Comparison of ENCODE assay signal across 9 mouse cellular contexts in the genomic region with DNA sequence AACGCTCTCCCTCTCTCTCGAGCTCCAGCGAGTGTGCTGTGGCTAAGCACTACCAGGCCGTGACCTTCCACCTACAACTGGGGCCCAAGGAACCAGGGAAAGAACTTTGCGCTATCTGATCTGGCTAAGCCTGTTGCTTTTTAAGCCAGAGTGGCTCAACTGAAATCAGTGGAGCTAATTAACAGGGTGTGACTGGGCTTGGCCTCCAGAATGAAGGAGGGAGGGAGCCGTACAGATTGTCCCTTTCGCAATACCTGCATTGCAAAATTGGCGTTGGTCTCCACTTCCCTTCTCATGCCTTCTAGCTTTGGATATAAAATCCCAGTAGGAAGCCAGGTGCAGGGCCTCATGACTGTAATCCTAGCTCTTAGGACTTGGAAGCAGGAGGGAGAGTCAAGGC. TPM values are rescaled to one million over a fixed set of nuclear protein-coding genes. Genes with fewer than 3 reads are reported as not detected.
A peak's percentile ranks its signal among the peaks of the same experiment; 100 is the strongest.
DNase-seq lines count a peak whose midpoint lies in the region; ATAC-seq and TF ChIP-seq lines count a peak whose summit lies in the region.
"Had no signal": no experiment of that assay in that cellular context is flagged by ENCODE, and none has a peak within 500 bp of the region (broad histone marks: within the 10 kb centered on the region; RNA-seq: fewer than 3 reads in every experiment).

No protein-coding gene starts in this region.

- WGBS in embryonic facial prominence, embryonic 14.5 days, result 62% methylated on average over 8 of the region's 8 CpGs
- WGBS in kidney, adult 2 months, result 42% methylated on average over 8 of the region's 8 CpGs
- WGBS in hindbrain, postnatal 0 days, result 81% methylated on average over 8 of the region's 8 CpGs
- 83% methylated on average over 8 of the region's 8 CpGs for WGBS in hindbrain, embryonic 16.5 days

- H3K79me2 ChIP-seq in C2C12 (ENCODE audit: control insufficient read depth, insufficient read depth), result no peaks in the 10 kb centered on the region

- H3K9ac ChIP-seq in embryonic facial prominence, embryonic 14.5 days (ENCODE audit: low read depth, low read length), result no peak overlapping the region
- no peak overlapping the region for H3K9ac ChIP-seq in hindbrain, postnatal 0 days (replicated peaks; ENCODE audit: low read length)
- H3K9ac ChIP-seq in hindbrain, embryonic 16.5 days (ENCODE audit: low read depth, low read length), result no peak overlapping the region
- H3K9ac ChIP-seq: forebrain, embryonic 13.5 days had no signal

- H3K4me1 ChIP-seq in embryonic facial prominence, embryonic 14.5 days (ENCODE audit: control insufficient read depth, insufficient read depth, low read length), result no peaks in the 10 kb centered on the region
- H3K4me1 ChIP-seq in kidney, adult 2 months (ENCODE audit: control insufficient read depth, insufficient read depth, low read length), result peaks cover 9% of the 10 kb centered on the region; the same call in 1 of the 2 replicates
- no peaks in the 10 kb centered on the region for H3K4me1 ChIP-seq in hindbrain, postnatal 0 days (ENCODE audit: insufficient read depth, low read length)
- no peaks in the 10 kb centered on the region for H3K4me1 ChIP-seq in hindbrain, embryonic 16.5 days (ENCODE audit: control insufficient read depth, insufficient read depth, low read depth, low read length)
- H3K4me1 ChIP-seq: forebrain, embryonic 13.5 days had no signal

- H3K79me3 ChIP-seq in C2C12 (ENCODE audit: low read depth), result no peaks in the 10 kb centered on the region

- no peak for TF ChIP-seq CTCF in C2C12 (IDR thresholded peaks at IDR 0.05; ENCODE audit: control insufficient read depth, insufficient read depth, insufficient read length)
- TF ChIP-seq CTCF in kidney, adult 2 months (conservative IDR thresholded peaks at IDR 0.05; ENCODE audit: insufficient read depth, insufficient read length, low read depth, low read length), result no peak
- TF ChIP-seq CTCF in hindbrain, postnatal 0 days (IDR thresholded peaks at IDR 0.05; ENCODE audit: low read depth), result no peak

- intact Hi-C loops in left cerebral cortex, postnatal 36 days (cut with DNase I), result no loop called here

- H3ac ChIP-seq in C2C12 (ENCODE audit: control insufficient read depth, insufficient read length, low read depth), result no peak overlapping the region

- H3K9me3 ChIP-seq in embryonic facial prominence, embryonic 14.5 days (ENCODE audit: control insufficient read depth, low read length), result no peaks in the 10 kb centered on the region
- no peaks in the 10 kb centered on the region for H3K9me3 ChIP-seq in hindbrain, postnatal 0 days (ENCODE audit: low read length)
- H3K9me3 ChIP-seq in hindbrain, embryonic 16.5 days (ENCODE audit: control insufficient read depth, low read length), result no peaks in the 10 kb centered on the region
- H3K9me3 ChIP-seq: forebrain, embryonic 13.5 days had no signal

- H3K27ac ChIP-seq in embryonic facial prominence, embryonic 14.5 days (replicated peaks; ENCODE audit: low read depth, low read length), result no peak overlapping the region
- H3K27ac ChIP-seq in kidney, adult 2 months (ENCODE audit: insufficient read depth, low read depth, low read length), result 0 out of 2 replicates have a peak overlapping the region, but pooled peaks have one; percentile 18
- no peak overlapping the region for H3K27ac ChIP-seq in hindbrain, postnatal 0 days
- no peak overlapping the region for H3K27ac ChIP-seq in hindbrain, embryonic 16.5 days (ENCODE audit: low read depth, low read length)
- H3K27ac ChIP-seq: forebrain, embryonic 13.5 days had no signal

- DNase-seq in embryonic facial prominence, embryonic 14.5 days (ENCODE audit: low spot score), result peak; percentile 52
- DNase-seq in kidney, adult 2 months, result peak; percentile 80
- peak; percentile 26 to 34 for DNase-seq in monocyte, adult 2 months (ENCODE audit: low read depth in 1 of 2, low spot score in 2 of 2)
- DNase-seq in hindbrain, postnatal 0 days (ENCODE audit: low spot score), result no peak
- DNase-seq in cerebellum, adult 11-12 months, result no peak
- DNase-seq in left cerebral cortex, postnatal 36 days (ENCODE audit: low spot score in 2 of 2), result no peak

- no peaks in the 10 kb centered on the region for H3K36me3 ChIP-seq in C2C12 (ENCODE audit: control insufficient read depth, insufficient read depth)
- H3K36me3 ChIP-seq in embryonic facial prominence, embryonic 14.5 days (ENCODE audit: control insufficient read depth, insufficient read depth, low read length), result no peaks in the 10 kb centered on the region
- H3K36me3 ChIP-seq in kidney, adult 2 months (ENCODE audit: control insufficient read depth, insufficient read depth, low read length), result no peaks in the 10 kb centered on the region
- H3K36me3 ChIP-seq in hindbrain, postnatal 0 days (ENCODE audit: insufficient read depth, low read length), result no peaks in the 10 kb centered on the region
- H3K36me3 ChIP-seq in hindbrain, embryonic 16.5 days (ENCODE audit: control insufficient read depth, insufficient read depth, low read length), result no peaks in the 10 kb centered on the region

- H3K4me2 ChIP-seq in embryonic facial prominence, embryonic 14.5 days (ENCODE audit: low read depth, low read length), result no peak overlapping the region
- H3K4me2 ChIP-seq in hindbrain, postnatal 0 days (ENCODE audit: low read depth, low read length), result no peak overlapping the region
- H3K4me2 ChIP-seq in hindbrain, embryonic 16.5 days (ENCODE audit: low read length), result no peak overlapping the region
- H3K4me2 ChIP-seq: forebrain, embryonic 13.5 days had no signal

- H3K4me3 ChIP-seq in C2C12 (ENCODE audit: insufficient read depth, poor library complexity, severe bottlenecking), result no peak overlapping the region
- H3K4me3 ChIP-seq in embryonic facial prominence, embryonic 14.5 days (ENCODE audit: low read depth, low read length), result no peak overlapping the region
- no peak overlapping the region for H3K4me3 ChIP-seq in kidney, adult 2 months (ENCODE audit: insufficient read depth, low read depth, low read length)
- H3K4me3 ChIP-seq in hindbrain, postnatal 0 days (ENCODE audit: low read length), result no peak overlapping the region
- H3K4me3 ChIP-seq in hindbrain, embryonic 16.5 days (ENCODE audit: low read length), result no peak overlapping the region
- H3K4me3 ChIP-seq: forebrain, embryonic 13.5 days had no signal

- TF ChIP-seq POLR2A in kidney, adult 2 months (IDR thresholded peaks at IDR 0.05; ENCODE audit: low read depth, low read length), result no peak

- peak; percentile 22; the same call in 1 of the 2 replicates for ATAC-seq in embryonic facial prominence, embryonic 14.5 days (ENCODE audit: low read depth)
- ATAC-seq in hindbrain, postnatal 0 days, result no peak
- ATAC-seq in hindbrain, embryonic 16.5 days, result no peak
- ATAC-seq: forebrain, embryonic 13.5 days had no signal

- H3K27me3 ChIP-seq in C2C12 (ENCODE audit: control insufficient read depth, insufficient read depth, insufficient read length), result no peaks in the 10 kb centered on the region
- no peaks in the 10 kb centered on the region for H3K27me3 ChIP-seq in embryonic facial prominence, embryonic 14.5 days (replicated peaks; ENCODE audit: control insufficient read depth, insufficient read depth, low read length)
- no peaks in the 10 kb centered on the region for H3K27me3 ChIP-seq in kidney, adult 2 months (replicated peaks; ENCODE audit: control insufficient read depth, insufficient read depth, low read length)
- H3K27me3 ChIP-seq in hindbrain, postnatal 0 days (ENCODE audit: insufficient read depth, low read length), result no peaks in the 10 kb centered on the region
- H3K27me3 ChIP-seq in hindbrain, embryonic 16.5 days (replicated peaks; ENCODE audit: control insufficient read depth, insufficient read depth, low read length), result no peaks in the 10 kb centered on the region
- H3K27me3 ChIP-seq: forebrain, embryonic 13.5 days had no signal

TF ChIP-seq in C2C12, 6 proteins besides CTCF, POLR2A, EP300 and RAD21:
- no peak for TF ChIP-seq MYOD1 (IDR thresholded peaks at IDR 0.05; ENCODE audit: control insufficient read depth, insufficient read length, low read depth)
- TF ChIP-seq CEBPB (IDR thresholded peaks at IDR 0.05; ENCODE audit: low read depth), result peak; percentile 47

RNA-seq across cellular contexts. Expression of gene Pank3, which starts 18.7 kb away (rescaled TPM):
- polyA plus RNA-seq in C2C12 (2012; fragmentation: generic; extraction: Trizol), result 7.1 TPM
- polyA plus RNA-seq in embryonic facial prominence, embryonic 14.5 days (2014; fragmentation: Nextera tagmentation; extraction: Ambion mirVana), result 21.2 and 21.4 TPM in 2 replicates
- polyA plus RNA-seq in kidney, adult 2 months (2012; rRNA removed), result 8.0 and 10.4 TPM in 2 replicates
- total RNA-seq in hindbrain, postnatal 0 days (2014; rRNA removed), result 62.5 and 68.7 TPM in 2 replicates
- 13.3 and 13.6 TPM in 2 replicates for polyA plus RNA-seq in hindbrain, postnatal 0 days (2015; fragmentation: Nextera tagmentation; extraction: Ambion mirVana)
- 10 to 100 TPM; 36.1 to 37.2 TPM for total RNA-seq in left cerebral cortex, postnatal 36 days (2021)
- 16.6 and 18.4 TPM in 2 replicates for polyA plus RNA-seq in hindbrain, embryonic 16.5 days (2015; fragmentation: Nextera tagmentation; extraction: Ambion mirVana)

RNA-seq across cellular contexts. Expression of gene Fbll1, which starts 48.1 kb away (rescaled TPM):
- polyA plus RNA-seq in C2C12 (2012; fragmentation: generic; extraction: Trizol), result 0.02 TPM
- polyA plus RNA-seq in embryonic facial prominence, embryonic 14.5 days (2014; fragmentation: Nextera tagmentation; extraction: Ambion mirVana), result 0.58 and 1.1 TPM in 2 replicates
- 0.05 TPM in 1 of 2 replicates, not detected in the other for polyA plus RNA-seq in kidney, adult 2 months (2012; rRNA removed)
- 64.1 and 65.2 TPM in 2 replicates for total RNA-seq in hindbrain, postnatal 0 days (2014; rRNA removed)
- polyA plus RNA-seq in hindbrain, postnatal 0 days (2015; fragmentation: Nextera tagmentation; extraction: Ambion mirVana), result 30.4 and 35.0 TPM in 2 replicates
- total RNA-seq in left cerebral cortex, postnatal 36 days (2021), result 10 to 100 TPM; 40.6 to 49.0 TPM
- polyA plus RNA-seq in hindbrain, embryonic 16.5 days (2015; fragmentation: Nextera tagmentation; extraction: Ambion mirVana), result 4.8 and 12.2 TPM in 2 replicates

Comparison
In these comparisons a context has a peak if more than half of its experiments do, and no peak if none do; other contexts are left out.
1. DNase-seq: peak in embryonic facial prominence, embryonic 14.5 days (single experiment), kidney, adult 2 months (single experiment) and monocyte, adult 2 months (2 of 2); none in hindbrain, postnatal 0 days (single experiment), cerebellum, adult 11-12 months (single experiment) and left cerebral cortex, postnatal 36 days (0 of 2).